Mouse (Mus musculus): ENCODE data around the gene Cxcl16. TPM values are rescaled to one million over a fixed set of nuclear protein-coding genes. Genes with fewer than 3 reads are reported as not detected.
"Not testable (repeated sequence)": the region's sequence is repeated elsewhere in the genome, so short reads cannot be mapped to it uniquely, and the experiment has no call there.

Cxcl16 gene
- total and polyA plus RNA-seq, 3 experiments: not detected

DNA sequence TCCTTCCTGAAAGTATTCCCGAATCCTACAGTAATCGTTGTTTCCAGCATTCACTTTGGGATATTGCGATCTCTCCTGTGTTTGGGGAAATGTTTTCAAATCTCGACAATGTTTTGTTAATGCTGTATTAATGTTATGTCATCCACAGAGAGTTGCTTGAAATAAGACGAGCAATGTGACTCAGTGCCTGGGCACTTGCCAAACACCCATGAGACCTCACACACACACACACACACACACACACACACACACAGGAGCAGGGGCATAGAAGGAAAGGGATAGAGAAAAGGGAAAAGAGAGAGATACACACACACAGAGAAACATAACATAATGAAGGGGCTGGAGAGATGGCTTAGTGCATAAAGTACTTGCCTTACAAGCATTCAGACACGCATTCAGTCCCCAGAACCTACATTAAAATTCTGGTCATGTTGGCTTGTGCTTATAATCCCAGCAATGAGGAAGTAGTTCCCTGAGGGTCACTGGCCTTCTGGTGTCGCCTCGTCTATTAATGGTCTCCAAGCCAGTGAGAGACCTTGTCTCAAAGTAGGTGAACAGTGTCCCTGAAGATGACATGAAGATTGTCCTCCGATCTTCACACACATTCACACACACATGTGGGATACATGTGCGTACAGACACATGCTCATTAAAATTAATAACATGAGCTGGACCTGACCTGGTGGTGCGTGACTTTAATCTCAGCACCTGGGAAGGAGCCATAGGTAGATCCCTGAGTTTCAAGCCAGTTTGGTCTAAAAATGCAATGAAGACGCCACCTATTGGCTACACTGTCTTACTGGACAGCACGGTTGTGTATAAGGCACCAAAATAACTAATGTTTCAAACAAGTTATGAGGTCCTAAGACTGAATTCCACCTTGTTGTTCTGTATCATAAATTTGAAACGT, 40.0 kb upstream of the Cxcl16 start:
- H3K9me3 ChIP-seq (replicated peaks): no peaks in the 10 kb centered on the region
- no peaks in the 10 kb centered on the region for H3K36me3 ChIP-seq (replicated peaks)
- H3K4me1 ChIP-seq (ENCODE audit: insufficient read depth, low read depth, low read length): peaks cover 1% of the 10 kb centered on the region
- H3K4me3 ChIP-seq (ENCODE audit: low read depth, low read length): no peak overlapping the region
- no peak for ATAC-seq (ENCODE audit: extremely low read depth, insufficient number of reproducible peaks, low FRiP score, poor library complexity, severe bottlenecking)
- TF ChIP-seq GATA2 (IDR thresholded peaks at IDR 0.05; ENCODE audit: borderline replicate concordance, low read depth, low read length) (no peak), CTCF (IDR thresholded peaks at IDR 0.05; ENCODE audit: low read depth, low read length) (no peak), GATA1 (IDR thresholded peaks at IDR 0.05; ENCODE audit: borderline replicate concordance, low read length) (no peak), POLR2AphosphoS5 (IDR thresholded peaks at IDR 0.05; ENCODE audit: insufficient replicate concordance, low read depth, low read length) (no peak), TAL1 (conservative IDR thresholded peaks at IDR 0.05; ENCODE audit: low read depth, low read length) (no peak)
- H3K27me3 ChIP-seq (ENCODE audit: insufficient read depth, low read length): peaks cover 25% of the 10 kb centered on the region
- no peak for DNase-seq (ENCODE audit: low spot score)

GRCm38 (mm10) chr11:70489684-70490083, 29.9 kb upstream of the Cxcl16 start:
- no peaks in the 10 kb centered on the region for H3K4me1 ChIP-seq (ENCODE audit: insufficient read depth, low read depth, low read length)
- ATAC-seq (ENCODE audit: extremely low read depth, insufficient number of reproducible peaks, low FRiP score, poor library complexity, severe bottlenecking): no peak
- no peak overlapping the region for H3K4me3 ChIP-seq (ENCODE audit: low read depth, low read length)
- no peaks in the 10 kb centered on the region for H3K9me3 ChIP-seq (replicated peaks)
- no peaks in the 10 kb centered on the region for H3K36me3 ChIP-seq (replicated peaks)
- no peak for DNase-seq (ENCODE audit: low spot score)
- peaks cover 25% of the 10 kb centered on the region for H3K27me3 ChIP-seq (ENCODE audit: insufficient read depth, low read length)
- TF ChIP-seq TAL1 (conservative IDR thresholded peaks at IDR 0.05; ENCODE audit: low read depth, low read length): no peak

- Histone ChIP-seq H3K4me1 (ENCODE audit: insufficient read depth, low read depth, low read length) (no peaks in the 10 kb centered on the region), H3K4me3 (ENCODE audit: low read depth, low read length) (no peak overlapping the region), H3K9me3 (replicated peaks) (no peaks in the 10 kb centered on the region), H3K36me3 (replicated peaks) (no peaks in the 10 kb centered on the region), H3K27me3 (ENCODE audit: insufficient read depth, low read length) (peaks cover 25% of the 10 kb centered on the region)
- ATAC-seq (ENCODE audit: extremely low read depth, insufficient number of reproducible peaks, low FRiP score, poor library complexity, severe bottlenecking) (no peak), DNase-seq (ENCODE audit: low spot score) (no peak)
- no peak for TF ChIP-seq TAL1 (conservative IDR thresholded peaks at IDR 0.05; ENCODE audit: low read depth, low read length)
Measured at GRCm38 (mm10) chr11:70489138-70489537, 29.4 kb upstream of the Cxcl16 start.

GRCm38 (mm10) chr11:70487816-70488215, 28.0 kb upstream of the Cxcl16 start:
- Histone ChIP-seq H3K4me3 (ENCODE audit: low read depth, low read length) (no peak overlapping the region), H3K27me3 (ENCODE audit: insufficient read depth, low read length) (peaks cover 31% of the 10 kb centered on the region), H3K4me1 (ENCODE audit: insufficient read depth, low read depth, low read length) (no peaks in the 10 kb centered on the region), H3K9me3 (replicated peaks) (no peaks in the 10 kb centered on the region), H3K36me3 (replicated peaks) (no peaks in the 10 kb centered on the region)
- TF ChIP-seq CTCF (IDR thresholded peaks at IDR 0.05; ENCODE audit: low read depth, low read length) (no peak), POLR2AphosphoS5 (IDR thresholded peaks at IDR 0.05; ENCODE audit: insufficient replicate concordance, low read depth, low read length) (no peak), GATA1 (IDR thresholded peaks at IDR 0.05; ENCODE audit: borderline replicate concordance, low read length) (no peak), TAL1 (conservative IDR thresholded peaks at IDR 0.05; ENCODE audit: low read depth, low read length) (no peak), GATA2 (IDR thresholded peaks at IDR 0.05; ENCODE audit: borderline replicate concordance, low read depth, low read length) (no peak)
- DNase-seq (ENCODE audit: low spot score): no peak
- ATAC-seq (ENCODE audit: extremely low read depth, insufficient number of reproducible peaks, low FRiP score, poor library complexity, severe bottlenecking): no peak

- Histone ChIP-seq H3K4me1 (ENCODE audit: insufficient read depth, low read depth, low read length) (no peaks in the 10 kb centered on the region), H3K9me3 (replicated peaks) (no peaks in the 10 kb centered on the region), H3K27me3 (ENCODE audit: insufficient read depth, low read length) (peaks cover 32% of the 10 kb centered on the region), H3K36me3 (replicated peaks) (no peaks in the 10 kb centered on the region), H3K4me3 (ENCODE audit: low read depth, low read length) (no peak overlapping the region)
- ATAC-seq (ENCODE audit: extremely low read depth, insufficient number of reproducible peaks, low FRiP score, poor library complexity, severe bottlenecking): no peak
- no peak for DNase-seq (ENCODE audit: low spot score)
- TF ChIP-seq GATA1 (IDR thresholded peaks at IDR 0.05; ENCODE audit: borderline replicate concordance, low read length): no peak
- no peak for TF ChIP-seq TAL1 (conservative IDR thresholded peaks at IDR 0.05; ENCODE audit: low read depth, low read length)
- TF ChIP-seq CTCF (IDR thresholded peaks at IDR 0.05; ENCODE audit: low read depth, low read length): no peak
- TF ChIP-seq GATA2 (IDR thresholded peaks at IDR 0.05; ENCODE audit: borderline replicate concordance, low read depth, low read length): no peak
- no peak for TF ChIP-seq POLR2AphosphoS5 (IDR thresholded peaks at IDR 0.05; ENCODE audit: insufficient replicate concordance, low read depth, low read length)
Measured at GRCm38 (mm10) chr11:70485498-70485897, 25.7 kb upstream of the Cxcl16 start.

DNA sequence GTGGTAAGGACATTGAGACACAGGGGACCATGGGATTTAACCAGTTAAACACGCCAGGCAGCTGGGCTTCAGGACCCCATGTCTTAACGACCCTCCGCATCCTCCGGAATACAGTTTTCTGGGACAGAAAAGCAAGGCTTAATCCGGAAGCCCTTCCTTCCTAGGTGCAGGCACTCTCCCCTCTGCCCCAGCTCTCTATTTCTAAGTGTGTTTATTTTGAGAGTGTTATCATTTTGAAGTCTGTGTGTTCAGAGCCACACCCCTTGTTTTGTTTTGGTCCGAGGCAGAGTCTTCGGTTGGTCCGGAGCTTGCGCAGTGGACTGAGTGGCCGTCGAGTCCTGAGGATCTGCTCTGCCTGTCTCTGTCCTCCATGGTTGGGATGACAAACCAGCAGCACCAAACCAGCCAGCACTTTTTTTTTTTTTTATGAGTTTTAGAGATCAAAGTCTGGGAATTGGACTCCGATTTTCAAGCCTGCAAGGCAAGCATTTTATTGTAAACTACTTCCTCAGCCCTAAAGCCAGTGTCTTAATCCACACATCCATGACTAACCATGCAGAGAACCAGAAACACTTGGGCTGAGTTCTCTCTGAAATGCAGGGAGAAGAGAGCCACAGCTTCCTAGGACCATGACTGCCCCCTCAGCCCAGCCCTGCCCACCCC, 15.2 kb upstream of the Cxcl16 start:
- no peaks in the 10 kb centered on the region; the same call in 1 of the 2 replicates for H3K4me1 ChIP-seq (ENCODE audit: insufficient read depth, low read depth, low read length)
- ATAC-seq (ENCODE audit: extremely low read depth, insufficient number of reproducible peaks, low FRiP score, poor library complexity, severe bottlenecking): no peak

DNA sequence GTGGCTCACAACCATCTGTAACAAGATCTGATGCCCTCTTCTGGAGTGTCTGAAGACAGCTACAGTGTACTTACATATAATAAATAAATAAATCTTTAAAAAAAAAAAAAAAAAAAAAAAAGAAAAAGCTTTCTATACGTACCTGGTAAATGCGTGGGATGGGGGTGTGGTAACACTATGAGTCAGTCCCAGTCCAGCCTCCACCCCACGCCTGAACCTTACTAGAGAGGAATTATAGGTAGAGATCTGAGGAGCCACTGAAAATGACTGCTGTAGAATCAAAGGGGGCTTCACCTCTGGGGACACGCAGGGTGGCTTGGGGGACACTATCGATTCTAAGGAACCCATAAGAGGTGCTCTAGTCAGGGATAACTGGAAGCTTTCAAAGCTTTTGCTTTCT, 13.5 kb upstream of the Cxcl16 start:
- not testable (repeated sequence) for H3K4me1 ChIP-seq (ENCODE audit: insufficient read depth, low read depth, low read length); H3K4me3 ChIP-seq (ENCODE audit: low read depth, low read length); DNase-seq (ENCODE audit: low spot score); H3K9me3 ChIP-seq (replicated peaks); H3K36me3 ChIP-seq (replicated peaks); ATAC-seq (ENCODE audit: extremely low read depth, insufficient number of reproducible peaks, low FRiP score, poor library complexity, severe bottlenecking)
- H3K27me3 ChIP-seq (ENCODE audit: insufficient read depth, low read length): peaks cover 19% of the 10 kb centered on the region

More for the DNA sequence above, 15.2 kb upstream of the Cxcl16 start:
- TF ChIP-seq POLR2AphosphoS5 (IDR thresholded peaks at IDR 0.05; ENCODE audit: insufficient replicate concordance, low read depth, low read length) (no peak), GATA1 (IDR thresholded peaks at IDR 0.05; ENCODE audit: borderline replicate concordance, low read length) (no peak), TAL1 (conservative IDR thresholded peaks at IDR 0.05; ENCODE audit: low read depth, low read length) (no peak), CTCF (IDR thresholded peaks at IDR 0.05; ENCODE audit: low read depth, low read length) (no peak), GATA2 (IDR thresholded peaks at IDR 0.05; ENCODE audit: borderline replicate concordance, low read depth, low read length) (no peak)
- Histone ChIP-seq H3K36me3 (replicated peaks) (no peaks in the 10 kb centered on the region), H3K27me3 (ENCODE audit: insufficient read depth, low read length) (peaks cover 18% of the 10 kb centered on the region), H3K9me3 (replicated peaks) (no peaks in the 10 kb centered on the region), H3K4me3 (ENCODE audit: low read depth, low read length) (no peak overlapping the region)
- no peak for DNase-seq (ENCODE audit: low spot score)
